Mouse (Mus musculus): ENCODE data around the gene Spocd1. TPM values are rescaled to one million over a fixed set of nuclear protein-coding genes. Genes with fewer than 3 reads are reported as not detected.
A peak's percentile ranks its signal among the peaks of the same experiment; 100 is the strongest.

Spocd1 gene
- total RNA-seq, 2 experiments from 2014 or later, result not detected

DNA sequence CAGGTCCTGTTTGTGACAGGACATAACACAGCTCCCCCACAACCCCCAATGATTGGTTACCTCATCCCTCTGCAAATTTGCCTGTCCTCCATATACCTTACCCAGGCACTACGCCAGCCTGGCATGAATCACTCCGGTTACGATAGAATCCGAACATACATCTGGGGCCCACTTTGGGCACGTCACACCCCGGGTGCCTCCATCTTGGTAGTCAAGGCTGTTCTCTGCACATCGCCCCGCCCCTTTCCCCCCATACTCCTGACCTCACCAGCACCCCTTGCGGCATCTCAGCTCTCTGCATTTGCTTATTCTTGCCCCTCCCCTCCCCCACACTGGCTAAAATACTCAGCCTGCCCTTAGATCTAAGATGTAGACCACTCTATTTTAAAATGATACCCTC, 76.5 kb downstream of the Spocd1 start:
- Histone ChIP-seq H3K4me3 (no peak overlapping the region), H3K27ac (no peak overlapping the region)
- peak; percentile 2; the same call in 1 of the 2 replicates for TF ChIP-seq CTCF (IDR thresholded peaks at IDR 0.05)
- DNase-seq, result no peak
- intact Hi-C loops (cut with DNase I), result no loop called here

DNA sequence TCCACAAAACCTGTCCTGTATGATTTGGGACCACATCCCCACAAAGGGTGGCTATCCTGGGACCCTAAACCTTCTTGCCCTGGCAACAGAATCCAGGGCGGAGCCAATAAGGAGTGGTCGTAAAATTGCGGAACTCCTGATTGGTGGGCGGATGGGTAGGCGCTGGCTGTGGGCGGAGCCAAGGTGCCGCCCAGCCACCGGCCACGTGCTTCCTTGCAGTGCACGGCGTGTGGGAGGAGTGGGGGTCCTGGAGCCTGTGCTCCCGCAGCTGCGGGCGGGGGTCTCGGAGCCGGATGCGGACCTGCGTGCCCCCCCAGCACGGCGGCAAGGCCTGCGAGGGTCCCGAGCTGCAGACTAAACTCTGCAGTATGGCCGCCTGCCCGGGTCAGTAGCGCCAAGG, 77.5 kb downstream of the Spocd1 start:
- peak overlapping the region; percentile 56 for H3K4me3 ChIP-seq
- no peak overlapping the region for H3K27ac ChIP-seq
- intact Hi-C loops (cut with DNase I), result no loop called here
- no peak for DNase-seq
- no peak for TF ChIP-seq CTCF (IDR thresholded peaks at IDR 0.05)

Other genes with a start within 250 kb of the Spocd1 start
- 1 to 10 TPM; 3.1 to 4.4 TPM for gene Tmem39b, start 232.4 kb upstream of the Spocd1 start, total RNA-seq (2021)
- gene Khdrbs1, start 186.9 kb upstream of the Spocd1 start, total RNA-seq (2021), result 10 to 100 TPM; 24.3 to 27.0 TPM
- 100 to 1,000 TPM; 569 to 658 TPM for gene Ptp4a2, start 118.0 kb upstream of the Spocd1 start, total RNA-seq (2021)
- gene Adgrb2, start 55.6 kb downstream of the Spocd1 start, total RNA-seq (2021), result under 1 TPM; 0.48 to 0.59 TPM
- 1 to 10 TPM; 3.5 to 7.9 TPM for gene Col16a1, start 118.6 kb downstream of the Spocd1 start, total RNA-seq (2021)
- gene Pef1, start 173.3 kb downstream of the Spocd1 start, total RNA-seq (2021), result 10 to 100 TPM; 37.3 to 37.5 TPM
- gene Hcrtr1, start 210.1 kb downstream of the Spocd1 start, total RNA-seq (2021), result not detected
- 10 to 100 TPM; 18.7 to 45.2 TPM for gene Tinagl1, start 245.9 kb downstream of the Spocd1 start, total RNA-seq (2021)